Mouse (Mus musculus): ENCODE data around the gene Gsg1l. TPM values are rescaled to one million over a fixed set of nuclear protein-coding genes. Genes with fewer than 3 reads are reported as not detected.
A peak's percentile ranks its signal among the peaks of the same experiment; 100 is the strongest.

Gene Gsg1l
- polyA plus RNA-seq, 1 experiment from 2014 or later, result 1.1 TPM

DNA sequence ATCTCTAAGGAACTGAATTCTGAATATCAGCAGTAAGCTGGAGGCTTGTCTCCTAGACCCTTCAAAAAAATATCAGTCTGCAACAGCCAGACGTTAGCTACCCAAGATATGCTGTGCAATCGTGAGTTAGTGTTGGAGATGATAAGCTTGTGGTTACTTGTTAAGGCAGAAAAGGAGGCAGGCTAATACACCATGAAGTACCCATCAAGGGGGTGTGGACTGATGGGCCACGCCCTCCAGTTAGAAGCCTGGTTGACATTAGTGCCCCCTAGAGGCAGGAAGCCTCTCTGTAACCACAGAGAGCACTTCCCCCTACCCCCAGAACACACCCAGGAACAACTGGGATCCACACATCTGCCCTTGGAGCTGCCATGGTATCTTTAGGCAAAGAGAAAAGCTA is 39.9 kb downstream of the Gsg1l start:
- Histone ChIP-seq H3K27me3 (no peaks in the 10 kb centered on the region), H3K27ac (no peak overlapping the region), H3K4me1 (peaks cover 19% of the 10 kb centered on the region), H3K36me3 (no peaks in the 10 kb centered on the region), H3K4me3 (replicated peaks) (no peak overlapping the region), H3K9ac (no peak overlapping the region), H3K9me3 (replicated peaks) (no peaks in the 10 kb centered on the region), H3K4me2 (no peak overlapping the region)
- ATAC-seq (replicated peaks; ENCODE audit: low FRiP score), result peak; percentile 24; the same call in 1 of the 2 replicates
- WGBS, result 59% methylated on average over 3 of the region's 3 CpGs

DNA sequence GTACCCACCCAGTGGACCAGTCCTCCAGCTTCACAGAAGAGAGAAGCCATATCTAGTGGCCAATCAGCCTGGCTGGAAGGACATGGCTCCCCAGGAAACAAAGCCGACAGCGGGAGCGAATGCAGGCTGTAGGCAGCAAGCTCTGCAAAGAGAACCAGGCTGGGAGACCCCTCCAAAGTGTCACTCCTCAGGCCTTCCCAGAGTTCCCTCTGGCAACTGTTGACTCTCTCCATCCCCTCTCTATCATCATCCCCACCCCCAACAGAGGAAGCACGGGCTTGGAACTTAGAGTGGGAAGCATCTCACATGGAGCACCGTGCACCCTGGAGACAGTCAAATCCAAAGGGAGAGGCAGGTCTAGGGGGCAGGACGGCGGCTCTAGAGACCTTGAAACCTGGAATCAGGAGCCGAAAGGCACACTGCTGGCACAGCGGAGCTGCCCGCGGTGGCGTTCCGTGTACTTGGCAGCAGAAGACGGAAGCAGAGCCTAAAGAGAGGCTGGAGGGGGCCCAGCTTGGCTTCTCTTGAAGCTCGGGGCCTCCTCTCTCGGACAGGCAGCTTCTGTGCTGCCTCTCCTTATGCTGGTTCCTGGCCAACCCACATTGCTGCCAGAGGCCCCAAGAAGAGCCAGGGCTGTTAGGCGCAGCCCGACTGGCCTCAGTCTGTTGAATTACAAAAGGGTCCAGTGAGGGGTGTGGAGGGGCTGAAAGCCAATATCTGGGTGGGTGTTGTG is 41.3 kb downstream of the Gsg1l start:
- H3K27me3 ChIP-seq, result no peaks in the 10 kb centered on the region
- peaks cover 19% of the 10 kb centered on the region for H3K4me1 ChIP-seq
- no peak for ATAC-seq (replicated peaks; ENCODE audit: low FRiP score)
- H3K4me2 ChIP-seq, result no peak overlapping the region
- H3K9me3 ChIP-seq (replicated peaks), result no peaks in the 10 kb centered on the region
- H3K9ac ChIP-seq, result no peak overlapping the region
- 81% methylated on average over 18 of the region's 18 CpGs for WGBS
- no peak overlapping the region for H3K27ac ChIP-seq
- H3K36me3 ChIP-seq, result no peaks in the 10 kb centered on the region
- no peak overlapping the region for H3K4me3 ChIP-seq (replicated peaks)

DNA sequence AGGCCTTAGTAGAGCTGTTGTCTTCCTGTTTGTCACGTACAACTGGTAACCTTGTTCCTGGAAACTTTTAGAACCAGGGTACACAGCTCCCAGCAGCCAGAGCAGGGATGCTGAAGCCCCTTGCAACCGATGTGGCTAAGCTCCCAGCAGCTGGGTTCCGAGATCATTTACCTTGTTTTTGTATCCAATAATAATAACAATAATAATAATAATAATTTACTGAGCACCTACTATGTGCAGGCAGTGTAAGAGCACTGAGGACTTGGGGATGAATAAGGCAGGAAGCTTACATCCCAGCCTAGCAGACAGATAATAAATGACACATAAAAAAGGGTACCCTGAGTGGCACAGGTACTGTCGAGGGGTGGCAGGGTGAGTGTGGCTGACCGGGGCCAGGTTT is 42.4 kb downstream of the Gsg1l start:
- no peak for ATAC-seq (replicated peaks; ENCODE audit: low FRiP score)
- H3K27me3 ChIP-seq, result no peaks in the 10 kb centered on the region
- no peaks in the 10 kb centered on the region for H3K36me3 ChIP-seq
- WGBS, result 84% methylated on average over 5 of the region's 5 CpGs
- H3K27ac ChIP-seq, result no peak overlapping the region
- peaks cover 23% of the 10 kb centered on the region for H3K4me1 ChIP-seq
- no peak overlapping the region for H3K4me2 ChIP-seq
- H3K4me3 ChIP-seq (replicated peaks), result no peak overlapping the region
- no peaks in the 10 kb centered on the region for H3K9me3 ChIP-seq (replicated peaks)
- H3K9ac ChIP-seq, result no peak overlapping the region

DNA sequence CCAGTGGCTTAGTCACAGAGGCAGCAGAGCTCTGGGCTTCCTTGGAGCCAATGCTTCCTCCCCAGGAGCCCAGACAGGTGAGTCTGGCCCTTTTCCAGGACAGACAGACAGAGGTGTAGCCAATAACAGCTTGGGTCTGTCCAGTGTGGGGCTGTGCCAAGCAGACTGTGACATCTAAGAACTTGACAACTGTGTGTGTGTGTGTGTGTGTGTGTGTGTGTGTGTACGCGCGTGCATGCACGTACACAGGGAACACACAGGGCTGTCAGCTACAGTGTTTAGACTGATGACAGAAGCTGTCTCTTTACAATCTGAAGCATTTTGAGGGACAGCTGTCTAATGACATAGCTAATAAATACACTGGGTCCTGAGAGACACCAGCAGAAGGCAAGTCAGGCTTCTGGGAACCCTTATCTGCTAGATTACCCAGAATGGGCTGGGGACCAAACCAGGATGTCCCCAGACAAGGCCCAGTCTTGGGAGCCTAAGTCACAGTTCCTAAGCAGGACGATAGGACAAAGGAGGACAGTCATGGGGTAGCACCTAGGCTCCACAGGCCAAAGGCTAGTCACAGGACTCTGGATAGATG is 42.9 kb downstream of the Gsg1l start:
- no peaks in the 10 kb centered on the region for H3K9me3 ChIP-seq (replicated peaks)
- no peak overlapping the region for H3K9ac ChIP-seq
- ATAC-seq (replicated peaks; ENCODE audit: low FRiP score), result no peak; the same call in 1 of the 2 replicates
- H3K4me3 ChIP-seq (replicated peaks), result no peak overlapping the region
- H3K27ac ChIP-seq, result peak overlapping the region; percentile 76
- H3K27me3 ChIP-seq, result no peaks in the 10 kb centered on the region
- H3K4me1 ChIP-seq, result peaks cover 28% of the 10 kb centered on the region
- WGBS, result 81% methylated on average over 5 of the region's 5 CpGs
- H3K4me2 ChIP-seq, result peak overlapping the region; percentile 39
- H3K36me3 ChIP-seq, result no peaks in the 10 kb centered on the region

DNA sequence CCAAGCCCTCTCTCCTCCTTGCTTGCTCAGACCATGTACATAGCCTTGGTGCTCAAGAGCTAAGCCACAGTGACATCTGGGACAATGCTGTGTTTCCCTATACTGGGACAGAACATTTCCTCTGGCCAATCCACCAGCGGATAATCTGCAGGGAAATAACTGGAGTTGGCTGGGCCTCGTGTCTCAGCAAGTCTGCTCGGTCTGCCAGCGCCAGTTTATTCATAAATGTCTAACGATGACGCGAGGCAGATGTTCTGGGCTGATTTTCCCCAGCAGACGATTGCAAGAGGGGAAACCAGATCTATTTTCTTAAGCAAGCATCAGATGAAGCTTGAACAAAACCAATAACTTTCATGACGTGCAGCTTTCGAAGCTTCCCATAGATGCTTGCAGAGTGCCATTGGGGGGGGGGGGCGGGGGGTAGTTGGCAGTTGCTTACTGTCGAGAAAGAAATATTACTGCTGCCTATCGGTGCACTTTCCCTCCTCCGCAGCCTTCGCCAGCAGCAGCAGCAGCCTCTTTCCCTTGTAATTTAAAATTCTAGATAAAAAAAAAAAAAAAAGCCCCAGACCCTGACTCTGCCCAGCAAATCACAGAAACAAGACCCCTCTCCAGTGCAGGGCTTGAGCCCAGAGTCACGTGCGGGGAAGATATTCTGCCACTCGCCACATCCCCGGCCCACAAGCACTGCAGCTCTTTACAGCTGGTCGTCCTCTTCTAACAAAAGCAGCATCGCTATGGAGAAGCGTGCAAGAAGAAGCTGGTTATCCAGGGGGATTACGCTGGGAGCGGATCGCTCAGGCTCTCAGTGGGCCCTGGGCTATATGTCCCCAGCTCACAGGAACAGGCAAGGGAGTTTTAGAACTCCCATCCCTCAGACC is 43.6 kb downstream of the Gsg1l start:
- Histone ChIP-seq H3K4me2 (peak overlapping the region; percentile 39), H3K36me3 (no peaks in the 10 kb centered on the region), H3K27me3 (no peaks in the 10 kb centered on the region), H3K27ac (peak overlapping the region; percentile 76), H3K9ac (peak overlapping the region; percentile 10; the same call in 1 of the 2 replicates), H3K4me1 (peaks cover 31% of the 10 kb centered on the region), H3K9me3 (replicated peaks) (no peaks in the 10 kb centered on the region), H3K4me3 (replicated peaks) (no peak overlapping the region)
- 17% methylated on average over 25 of the region's 25 CpGs for WGBS
- peak; percentile 26; the same call in 1 of the 2 replicates for ATAC-seq (replicated peaks; ENCODE audit: low FRiP score)

DNA sequence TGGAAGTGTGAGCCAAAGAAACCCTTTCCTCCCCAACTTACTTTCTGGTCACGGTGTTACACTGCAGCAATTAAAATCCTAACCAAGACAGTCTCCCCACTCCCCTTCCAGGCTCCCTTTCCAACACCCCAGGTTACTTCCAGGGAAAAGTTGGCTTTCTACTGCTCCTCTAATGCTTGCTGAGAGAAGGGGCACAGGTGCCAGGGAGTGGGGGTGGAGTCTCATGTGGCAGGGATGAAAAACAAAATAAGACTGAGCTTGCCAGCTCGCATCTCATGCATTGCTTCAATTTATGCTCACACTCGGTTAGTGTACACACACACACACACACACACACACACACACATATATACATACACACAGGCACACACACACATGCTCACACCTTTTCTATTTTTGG is 46.9 kb downstream of the Gsg1l start:
- no peaks in the 10 kb centered on the region for H3K27me3 ChIP-seq
- H3K27ac ChIP-seq, result no peak overlapping the region
- H3K9ac ChIP-seq, result no peak overlapping the region
- H3K4me1 ChIP-seq, result peaks cover 31% of the 10 kb centered on the region
- H3K4me3 ChIP-seq (replicated peaks), result no peak overlapping the region
- WGBS, result 76% methylated on average over 3 of the region's 3 CpGs
- no peak for ATAC-seq (replicated peaks; ENCODE audit: low FRiP score)
- H3K36me3 ChIP-seq, result no peaks in the 10 kb centered on the region
- H3K9me3 ChIP-seq (replicated peaks), result no peaks in the 10 kb centered on the region
- no peak overlapping the region for H3K4me2 ChIP-seq

DNA sequence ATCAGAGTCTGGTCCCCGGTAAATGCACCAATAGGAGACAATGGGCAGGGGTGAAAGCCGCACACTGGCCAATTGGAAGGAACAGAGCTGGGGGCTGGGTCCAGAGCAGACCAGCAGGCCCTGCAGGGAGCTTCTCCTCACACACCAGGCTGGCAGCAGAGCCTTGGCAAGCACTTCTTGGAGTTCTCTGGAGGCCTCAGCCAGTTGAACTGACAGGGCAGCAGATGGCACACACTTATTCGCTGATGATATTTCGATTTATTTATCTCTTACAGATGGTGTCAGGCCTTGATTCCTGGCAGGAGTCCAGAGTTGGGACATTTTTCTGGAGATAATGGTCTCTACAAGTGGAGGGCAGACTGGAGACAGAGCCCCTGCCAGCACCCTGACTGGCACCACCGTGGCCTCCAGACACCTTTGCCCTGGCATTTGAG is 49.4 kb downstream of the Gsg1l start:
- H3K9ac ChIP-seq, result no peak overlapping the region
- no peak overlapping the region for H3K27ac ChIP-seq
- H3K9me3 ChIP-seq (replicated peaks), result no peaks in the 10 kb centered on the region
- ATAC-seq (replicated peaks; ENCODE audit: low FRiP score), result no peak
- H3K27me3 ChIP-seq, result no peaks in the 10 kb centered on the region
- WGBS, result 85% methylated on average over 5 of the region's 5 CpGs
- H3K4me1 ChIP-seq, result peaks cover 12% of the 10 kb centered on the region
- no peak overlapping the region for H3K4me3 ChIP-seq (replicated peaks)
- no peak overlapping the region for H3K4me2 ChIP-seq
- no peaks in the 10 kb centered on the region for H3K36me3 ChIP-seq

DNA sequence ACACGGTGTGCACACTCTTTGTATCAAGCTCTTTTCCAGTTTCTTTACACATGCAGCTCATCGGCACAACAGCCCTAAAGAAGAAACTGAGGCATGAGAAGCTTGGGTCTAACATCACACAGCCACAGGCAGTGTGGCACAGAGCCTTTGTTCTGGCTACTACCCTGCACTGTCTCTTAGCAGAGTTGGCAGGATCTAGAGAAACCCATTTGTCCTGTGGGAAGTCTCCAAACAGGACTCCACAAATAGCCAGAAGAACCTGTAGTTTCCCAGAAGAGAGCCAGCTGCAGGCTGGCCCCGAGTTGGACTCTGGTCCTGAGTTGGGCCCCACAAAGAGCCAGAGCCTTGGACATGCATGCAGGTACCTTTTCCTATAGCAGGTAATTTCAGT is 49.9 kb downstream of the Gsg1l start:
- H3K4me1 ChIP-seq, result peaks cover 12% of the 10 kb centered on the region; the same call in 1 of the 2 replicates
- no peaks in the 10 kb centered on the region for H3K27me3 ChIP-seq
- no peak overlapping the region for H3K4me3 ChIP-seq (replicated peaks)
- no peaks in the 10 kb centered on the region for H3K36me3 ChIP-seq
- H3K9ac ChIP-seq, result no peak overlapping the region
- WGBS, result 85% methylated on average over 3 of the region's 3 CpGs
- no peak overlapping the region for H3K4me2 ChIP-seq
- H3K27ac ChIP-seq, result no peak overlapping the region
- H3K9me3 ChIP-seq (replicated peaks), result no peaks in the 10 kb centered on the region
- ATAC-seq (replicated peaks; ENCODE audit: low FRiP score), result no peak

DNA sequence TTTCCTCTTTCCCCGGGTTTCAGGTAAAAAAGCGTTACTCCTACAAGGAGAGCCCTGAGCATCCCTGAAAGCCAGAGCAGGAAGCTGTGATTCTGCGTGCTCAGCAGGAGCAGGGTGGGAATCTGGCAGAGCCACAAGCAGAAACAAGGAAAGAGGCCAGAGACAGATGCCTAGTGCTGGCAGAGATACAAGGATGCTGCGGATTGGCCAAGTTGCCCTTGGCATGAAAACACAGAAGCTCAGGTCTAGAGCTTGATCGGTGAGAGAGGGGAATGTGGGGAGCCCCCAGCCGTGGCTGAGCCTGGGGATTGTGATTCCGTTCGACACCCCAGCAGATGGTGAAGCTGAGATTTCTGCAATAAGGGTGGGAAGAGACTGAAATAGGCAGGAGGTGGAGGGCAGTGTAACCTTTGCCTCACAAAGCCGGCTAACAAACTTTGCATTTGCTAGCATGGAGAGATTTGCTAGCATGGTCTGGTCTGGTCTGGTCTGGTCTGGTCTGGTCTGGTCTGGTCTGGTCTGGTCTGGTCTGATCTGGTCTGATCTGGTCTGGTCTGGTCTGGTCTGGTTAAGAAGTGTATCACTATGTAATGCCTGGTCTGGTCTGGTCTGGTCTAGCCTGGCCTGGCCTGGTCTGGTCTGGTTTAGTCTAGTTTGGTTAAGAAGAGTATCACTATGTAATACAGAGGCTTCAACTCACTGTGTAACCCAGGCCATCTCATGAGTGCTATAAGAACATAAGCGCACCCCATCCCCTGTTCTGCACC is 50.4 kb downstream of the Gsg1l start:
- no peaks in the 10 kb centered on the region for H3K36me3 ChIP-seq
- WGBS, result 73% methylated on average over 10 of the region's 10 CpGs
- no peak overlapping the region for H3K4me3 ChIP-seq (replicated peaks)
- no peaks in the 10 kb centered on the region for H3K27me3 ChIP-seq
- no peak overlapping the region for H3K9ac ChIP-seq
- no peak overlapping the region for H3K27ac ChIP-seq
- no peaks in the 10 kb centered on the region for H3K9me3 ChIP-seq (replicated peaks)
- H3K4me1 ChIP-seq, result peaks cover 12% of the 10 kb centered on the region; the same call in 1 of the 2 replicates
- ATAC-seq (replicated peaks; ENCODE audit: low FRiP score), result no peak
- H3K4me2 ChIP-seq, result no peak overlapping the region

DNA sequence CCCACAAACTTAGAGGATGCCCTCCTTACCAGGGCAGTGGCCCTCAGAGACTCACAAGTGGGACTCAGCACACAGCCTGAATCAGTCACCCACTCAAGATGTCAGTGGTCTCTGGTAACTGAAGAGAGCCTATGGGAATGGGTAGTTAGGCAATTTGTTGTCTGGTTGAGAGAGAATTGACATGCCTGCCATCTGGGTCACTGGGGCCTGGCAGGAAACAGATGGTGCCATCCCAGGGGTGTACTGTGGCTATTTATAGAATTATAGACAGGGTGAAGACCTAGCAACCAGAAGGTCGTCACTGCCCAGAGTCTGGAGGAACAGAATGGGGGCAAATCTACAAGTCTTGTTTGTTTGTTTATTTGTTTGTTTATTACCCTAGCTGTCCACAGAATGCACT is 54.8 kb downstream of the Gsg1l start:
- 31% methylated on average over 1 of the region's 1 CpGs for WGBS
- Histone ChIP-seq H3K9me3 (replicated peaks) (no peaks in the 10 kb centered on the region), H3K27me3 (no peaks in the 10 kb centered on the region), H3K4me2 (no peak overlapping the region), H3K4me1 (no peaks in the 10 kb centered on the region), H3K9ac (no peak overlapping the region), H3K4me3 (replicated peaks) (no peak overlapping the region), H3K27ac (no peak overlapping the region), H3K36me3 (no peaks in the 10 kb centered on the region)
- no peak for ATAC-seq (replicated peaks; ENCODE audit: low FRiP score)

DNA sequence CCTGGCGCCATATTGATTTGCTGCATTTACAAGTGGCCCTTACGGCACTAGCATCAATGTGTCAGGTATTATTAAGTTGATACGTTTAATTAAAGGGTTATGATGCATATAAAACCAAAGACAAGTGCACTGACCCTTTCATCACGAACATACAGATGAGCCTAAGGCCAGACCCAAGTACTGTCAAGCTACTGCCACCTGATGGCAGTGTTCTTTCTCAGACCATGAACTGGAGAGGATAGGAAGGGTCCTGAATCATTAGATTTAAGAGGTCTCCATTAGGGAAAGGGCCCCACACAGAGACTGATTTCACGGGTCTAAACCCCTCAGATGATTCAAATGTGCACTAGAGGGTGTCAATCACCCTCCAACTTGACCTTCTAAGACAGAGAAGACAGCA is 55.6 kb downstream of the Gsg1l start:
- 51% methylated on average over 5 of the region's 5 CpGs for WGBS
- no peaks in the 10 kb centered on the region for H3K4me1 ChIP-seq
- H3K4me3 ChIP-seq (replicated peaks), result no peak overlapping the region
- H3K9me3 ChIP-seq (replicated peaks), result no peaks in the 10 kb centered on the region
- H3K36me3 ChIP-seq, result no peaks in the 10 kb centered on the region
- no peak overlapping the region for H3K9ac ChIP-seq
- ATAC-seq (replicated peaks; ENCODE audit: low FRiP score), result no peak
- H3K27me3 ChIP-seq, result no peaks in the 10 kb centered on the region
- H3K27ac ChIP-seq, result no peak overlapping the region
- no peak overlapping the region for H3K4me2 ChIP-seq
